Mouse (Mus musculus): ENCODE measurements around the gene Cabp2.
"Not testable (repeated sequence)": the region's sequence is repeated elsewhere in the genome, so short reads cannot be mapped to it uniquely, and the experiment has no call there.

Cabp2 gene

GRCm38 (mm10) chr19:4102049-4102448, 20.7 kb downstream of the Cabp2 start:
- no peak for DNase-seq (ENCODE audit: low spot score in 2 of 2)

- DNase-seq (ENCODE audit: low spot score in 2 of 2): no peak
Measured at GRCm38 (mm10) chr19:4102626-4103025, 21.2 kb downstream of the Cabp2 start.

- no peak for DNase-seq (ENCODE audit: low spot score in 2 of 2)
Measured at GRCm38 (mm10) chr19:4103294-4103693, 21.9 kb downstream of the Cabp2 start.

GRCm38 (mm10) chr19:4103792-4104191, 22.4 kb downstream of the Cabp2 start:
- no peak for DNase-seq (ENCODE audit: low spot score in 2 of 2)

GRCm38 (mm10) chr19:4104675-4105194, 23.4 kb downstream of the Cabp2 start:
- no peak for DNase-seq (ENCODE audit: low spot score in 2 of 2)

- no peak for DNase-seq (ENCODE audit: low spot score in 2 of 2)
Measured at GRCm38 (mm10) chr19:4106654-4107053, 25.3 kb downstream of the Cabp2 start.

- no peak for DNase-seq (ENCODE audit: low spot score in 2 of 2)
Measured at GRCm38 (mm10) chr19:4108535-4108934, 27.2 kb downstream of the Cabp2 start.

GRCm38 (mm10) chr19:4112063-4112960, 30.9 kb downstream of the Cabp2 start:
- DNase-seq (ENCODE audit: low spot score in 2 of 2): no peak

- peak in 1 of 2 experiments; percentile 51 for DNase-seq (ENCODE audit: low spot score in 2 of 2)
Measured at GRCm38 (mm10) chr19:4113186-4113805, 31.9 kb downstream of the Cabp2 start.

- DNase-seq (ENCODE audit: low spot score in 2 of 2): no peak
Measured at GRCm38 (mm10) chr19:4113806-4114230, 32.4 kb downstream of the Cabp2 start.

GRCm38 (mm10) chr19:4114551-4114950, 33.2 kb downstream of the Cabp2 start:
- DNase-seq (ENCODE audit: low spot score in 2 of 2): no peak

- no peak for DNase-seq (ENCODE audit: low spot score in 2 of 2)
Measured at GRCm38 (mm10) chr19:4115144-4115543, 33.8 kb downstream of the Cabp2 start.

- DNase-seq (ENCODE audit: low spot score in 2 of 2): no peak
Measured at GRCm38 (mm10) chr19:4115816-4116215, 34.4 kb downstream of the Cabp2 start.

GRCm38 (mm10) chr19:4117006-4117405, 35.6 kb downstream of the Cabp2 start:
- no peak for DNase-seq (ENCODE audit: low spot score in 2 of 2)

- no peak for DNase-seq (ENCODE audit: low spot score in 2 of 2)
Measured at GRCm38 (mm10) chr19:4118350-4118749, 37.0 kb downstream of the Cabp2 start.

GRCm38 (mm10) chr19:4119716-4120487, 38.5 kb downstream of the Cabp2 start:
- DNase-seq (ENCODE audit: low spot score in 2 of 2): no peak

GRCm38 (mm10) chr19:4120496-4120895, 39.1 kb downstream of the Cabp2 start:
- no peak for DNase-seq (ENCODE audit: low spot score in 2 of 2)

GRCm38 (mm10) chr19:4121097-4121805, 39.9 kb downstream of the Cabp2 start:
- peak; percentile 96 to 97 for DNase-seq (ENCODE audit: low spot score in 2 of 2)

- not testable (repeated sequence) for DNase-seq (ENCODE audit: low spot score in 2 of 2)
Measured at GRCm38 (mm10) chr19:4121896-4122295, 40.5 kb downstream of the Cabp2 start.

GRCm38 (mm10) chr19:4122411-4123370, 41.3 kb downstream of the Cabp2 start:
- DNase-seq (ENCODE audit: low spot score in 2 of 2): no peak
